Mouse (Mus musculus) liver, embryonic 14.5 days (tissue): ENCODE data around the gene Phkg2. TPM values are rescaled to one million over a fixed set of nuclear protein-coding genes. Genes with fewer than 3 reads are reported as not detected.

Experiments
- ATAC-seq: fragments of 200-750 bp; cut with Nextera tagmentation; 2 replicates; pipeline ENCODE4 v1.8.0; 2017; ENCODE audit warnings: moderate number of reproducible peaks, mild to moderate bottlenecking, moderate library complexity; ENCODE audit not compliant: insufficient read depth
- DNase-seq, 3 experiments: peaks; one replicate each; pipeline ENCODE4 v3.0.0-alpha.2; 2012 to 2013; ENCODE audit warnings: low read depth in 3 of 3, low spot score in 3 of 3
- H3K27ac ChIP-seq: fragments of 300-500 bp; sonication (generic); 2 replicates; pipeline ENCODE4 v1.5.1; 2014; ENCODE audit warnings: moderate library complexity, mild to moderate bottlenecking, control low read depth, inconsistent platforms
- H3K27me3 ChIP-seq: fragments of 300-500 bp; sonication (generic); 2 replicates; pipeline ENCODE4 v1.6.1; 2014; ENCODE audit warnings: mild to moderate bottlenecking, low read length, moderate library complexity; ENCODE audit not compliant: control insufficient read depth, insufficient read depth
- H3K36me3 ChIP-seq: fragments of 300-500 bp; sonication (generic); replicated peaks from 2 replicates; pipeline ENCODE4 v1.6.1; 2014; ENCODE audit warnings: low read depth; ENCODE audit not compliant: control insufficient read depth, insufficient read depth
- H3K4me1 ChIP-seq, 2 experiments: fragments of 200-500 bp in 1 of 2; fragments of 300-500 bp in 1 of 2; sonication (generic) in 1 of 2; replicated peaks; 2 replicates each; pipeline ENCODE4 v1.6.1; 2012 to 2014; ENCODE audit warnings: antibody characterized with exemption in 1 of 2, inconsistent platforms in 1 of 2, low read length in 1 of 2; ENCODE audit not compliant: control insufficient read depth in 2 of 2, insufficient read depth in 2 of 2
- H3K4me2 ChIP-seq: fragments of 300-500 bp; sonication (generic); 2 replicates; pipeline ENCODE4 v1.6.1; 2014; ENCODE audit warnings: low read depth, mild to moderate bottlenecking, control low read depth, moderate library complexity
- H3K4me3 ChIP-seq, 2 experiments: fragments of 200-500 bp in 1 of 2; fragments of 300-500 bp in 1 of 2; sonication (generic) in 1 of 2; 2 replicates each; pipeline ENCODE4 v1.5.1; 2012 to 2014; ENCODE audit warnings: low read depth in 2 of 2, low read length in 2 of 2, mild to moderate bottlenecking in 2 of 2, control low read depth in 1 of 2, inconsistent platforms in 1 of 2, moderate library complexity in 1 of 2; ENCODE audit not compliant: insufficient read depth in 1 of 2
- H3K9ac ChIP-seq: fragments of 300-500 bp; sonication (generic); replicated peaks from 2 replicates; pipeline ENCODE4 v1.6.1; 2014; ENCODE audit warnings: mild to moderate bottlenecking, control low read depth, moderate library complexity
- H3K9me3 ChIP-seq: fragments of 300-500 bp; sonication (generic); 2 replicates; pipeline ENCODE4 v1.6.1; 2016; ENCODE audit warnings: low read length, mixed read lengths; ENCODE audit not compliant: control insufficient read depth
- CTCF ChIP-seq: IDR thresholded peaks from 2 replicates; pipeline ENCODE4 v1.5.1; 2016; ENCODE audit warnings: antibody characterized with exemption, low read depth, control low read depth
- EP300 ChIP-seq: IDR thresholded peaks from 2 replicates; pipeline ENCODE4 v1.6.1; 2016; ENCODE audit warnings: antibody characterized with exemption, low read depth
- WGBS: fragments of 180-500 bp; shearing (Covaris S2); extraction: QIAGEN DNeasy Blood & Tissue Kit; methylation state at CpG from one replicate; pipeline ENCODE4 v1.1.7; 2014; ENCODE audit not compliant: insufficient replicate concordance; 5-methylcytosine and 5-hydroxymethylcytosine counted together
- polyA plus RNA-seq, 2 experiments: library from polyadenylated mRNA; depleted of rRNA in 1 of 2; stranded (reverse) in 1 of 2; unstranded in 1 of 2; fragments of >200 nt; fragmentation: Nextera tagmentation in 1 of 2; extraction: Ambion mirVana in 1 of 2; gene quantifications; 2 replicates each; pipeline versions ENCODE4 v1.2.1 to v1.2.3; 2012 to 2014

The Phkg2 gene
- polyA plus RNA-seq, 2 experiments: 18.5 to 27.3 TPM

DNA sequence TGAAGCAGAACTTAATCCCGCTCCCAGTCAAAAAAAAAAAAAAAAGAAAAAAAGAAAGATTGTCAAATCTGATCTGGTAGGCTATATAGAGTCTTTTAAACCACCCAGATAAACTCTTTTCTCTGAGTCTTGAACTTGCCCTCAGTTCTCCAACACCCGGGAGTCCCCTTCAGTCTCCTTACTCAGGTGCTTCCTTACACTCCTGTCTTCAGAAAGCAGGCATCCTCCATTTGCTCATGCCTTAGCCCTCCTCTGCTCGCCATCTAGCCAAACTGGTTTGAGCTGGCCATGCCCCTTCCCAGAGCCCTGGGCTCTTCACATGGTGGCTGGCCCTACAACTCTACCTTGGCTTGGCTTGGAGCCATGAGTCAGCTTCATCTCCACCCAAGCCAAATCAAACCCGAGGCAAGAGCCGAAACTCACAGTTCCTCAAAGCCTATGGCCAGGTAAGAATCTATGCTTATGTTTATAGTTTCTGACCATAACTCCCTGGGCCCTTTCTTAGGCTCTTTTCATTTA, 11.7 kb upstream of the Phkg2 start, which contains the start of gene Tmem265:
Gene Tmem265 (plus strand): TSS at position 51 of the 519 bp plus-strand sequence.
- Histone ChIP-seq H3K27ac (no peak within 1 kb of the TSS), H3K4me2 (no peak within 1 kb of the TSS), H3K4me1 (no peaks in the 10 kb centered on the region), H3K9ac (no peak within 1 kb of the TSS), H3K9me3 (no peaks in the 10 kb centered on the region), H3K27me3 (no peaks in the 10 kb centered on the region), H3K4me3 (no peak within 1 kb of the TSS), H3K36me3 (peaks cover 52% of the 10 kb centered on the region)
- 76% methylated on average over 5 of the region's 5 CpGs for WGBS
- DNase-seq: no peak
- TF ChIP-seq CTCF: no peak
- no peak for TF ChIP-seq EP300
- no peak for ATAC-seq

DNA sequence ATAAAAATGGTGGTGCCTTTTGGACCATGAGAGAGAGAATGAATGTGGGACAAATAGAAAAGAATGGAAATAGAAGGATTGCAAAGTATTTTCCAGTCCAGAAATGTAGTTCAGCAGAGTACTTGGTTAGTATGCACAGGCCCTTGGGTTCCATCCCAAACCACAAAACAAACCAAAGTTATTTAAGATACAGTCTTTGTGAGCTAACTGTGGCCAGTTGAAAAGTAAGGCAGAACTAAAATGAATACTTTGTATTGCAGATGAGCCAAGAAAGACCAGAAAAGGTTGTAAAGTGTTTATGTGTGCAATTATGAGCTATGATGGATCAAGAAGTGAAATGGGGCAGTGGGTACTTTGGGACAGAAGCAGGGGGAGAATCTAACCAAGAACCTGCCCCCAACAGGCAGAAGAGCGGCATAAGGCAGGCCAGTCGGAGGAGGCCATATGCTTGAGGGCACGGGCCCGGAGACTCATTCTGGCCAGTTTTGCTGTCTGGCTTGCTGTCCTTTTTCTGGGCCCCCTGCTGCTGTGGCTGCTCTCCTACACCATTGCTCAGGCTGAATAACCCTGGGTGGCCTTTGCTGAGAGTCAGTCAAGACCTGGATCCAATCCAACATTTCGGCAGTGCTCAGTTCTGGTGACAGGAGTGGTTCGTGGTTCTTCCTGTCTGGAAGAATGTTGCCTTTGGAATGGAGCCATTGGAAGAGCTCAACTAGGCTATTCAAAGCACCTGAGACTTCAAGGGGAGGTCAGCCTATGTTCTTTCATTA, 8.6 kb upstream of the Phkg2 start:
- TF ChIP-seq EP300 (no peak), CTCF (0 out of 2 replicates have a peak, but pooled peaks have one; percentile 14)
- 85% methylated on average over 6 of the region's 6 CpGs for WGBS
- H3K27ac ChIP-seq: no peak overlapping the region
- no peaks in the 10 kb centered on the region for H3K27me3 ChIP-seq
- peaks cover 37% of the 10 kb centered on the region for H3K36me3 ChIP-seq
- H3K4me3 ChIP-seq: no peak overlapping the region
- no peaks in the 10 kb centered on the region for H3K4me1 ChIP-seq
- H3K9me3 ChIP-seq: no peaks in the 10 kb centered on the region
- DNase-seq: no peak
- no peak overlapping the region for H3K4me2 ChIP-seq
- no peak overlapping the region for H3K9ac ChIP-seq
- no peak for ATAC-seq

DNA sequence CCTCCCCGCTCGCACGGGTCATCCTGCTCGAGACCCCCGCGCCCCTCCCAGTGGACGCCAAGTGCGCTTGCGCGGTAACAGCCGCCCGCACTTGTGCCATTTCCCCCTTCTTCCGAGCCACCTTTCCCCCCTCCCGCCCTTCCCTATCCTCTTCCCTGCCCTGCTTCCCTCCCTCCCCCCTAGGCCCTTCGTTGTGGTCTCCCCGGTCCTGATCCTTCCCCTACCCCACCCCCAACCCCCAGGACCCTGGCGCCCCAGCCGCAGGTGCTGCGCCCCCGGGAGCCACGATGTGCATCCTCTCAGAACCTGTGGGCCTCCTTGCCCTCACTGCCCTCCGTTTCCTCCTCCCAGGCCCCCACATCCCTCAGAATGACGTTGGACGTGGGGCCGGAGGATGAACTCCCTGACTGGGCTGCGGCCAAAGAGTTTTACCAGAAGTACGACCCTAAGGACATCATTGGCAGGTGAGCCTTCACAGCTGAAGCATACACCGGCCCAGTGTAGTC, 416 bp downstream of the Phkg2 start:
- WGBS: under 1% methylated on average over 21 of the region's 28 CpGs
- DNase-seq (no peak), ATAC-seq (peak; percentile 33)
- H3K27ac ChIP-seq: peak overlapping the region; percentile 55
- H3K27me3 ChIP-seq: no peaks in the 10 kb centered on the region
- peak overlapping the region; percentile 96 for H3K4me2 ChIP-seq
- peak overlapping the region; percentile 90 to 92 for H3K4me3 ChIP-seq
- H3K9ac ChIP-seq: peak overlapping the region; percentile 95
- TF ChIP-seq CTCF: no peak
- TF ChIP-seq EP300: no peak
- H3K9me3 ChIP-seq: no peaks in the 10 kb centered on the region
- peaks cover 8 to 11% of the 10 kb centered on the region in 2 experiments for H3K4me1 ChIP-seq
- H3K36me3 ChIP-seq: no peaks in the 10 kb centered on the region

DNA sequence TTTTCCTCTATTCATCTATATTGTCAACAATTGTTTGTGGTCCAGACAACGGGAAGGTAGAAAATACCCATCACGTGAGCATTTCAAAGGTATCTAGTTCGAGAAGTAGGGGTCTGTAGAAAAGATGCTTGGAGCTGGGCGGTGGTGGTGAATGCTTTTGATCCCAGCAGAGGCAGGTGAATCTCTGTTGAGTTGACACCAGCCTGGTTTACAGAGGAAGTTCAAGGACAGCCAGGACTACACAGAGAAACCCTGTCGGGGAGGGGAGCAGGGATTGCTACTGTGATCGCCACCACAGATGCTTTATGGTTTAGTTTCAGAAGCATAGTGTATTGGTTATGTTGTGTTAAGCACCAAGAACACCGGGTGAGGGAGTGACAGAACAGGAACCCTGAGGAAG, 975 bp downstream of the Phkg2 start:
- DNase-seq (no peak), ATAC-seq (no peak)
- Histone ChIP-seq H3K36me3 (peaks cover 2% of the 10 kb centered on the region; the same call in 1 of the 2 replicates), H3K4me3 (peak overlapping the region; percentile 90 to 92), H3K4me2 (peak overlapping the region; percentile 96), H3K9me3 (no peaks in the 10 kb centered on the region), H3K9ac (peak overlapping the region; percentile 95), H3K27me3 (no peaks in the 10 kb centered on the region), H3K4me1 (peaks cover 8 to 11% of the 10 kb centered on the region in 2 experiments), H3K27ac (peak overlapping the region; percentile 55; the same call in 1 of the 2 replicates)
- TF ChIP-seq EP300 (no peak), CTCF (no peak)
- 11% methylated on average over 7 of the region's 7 CpGs for WGBS

DNA sequence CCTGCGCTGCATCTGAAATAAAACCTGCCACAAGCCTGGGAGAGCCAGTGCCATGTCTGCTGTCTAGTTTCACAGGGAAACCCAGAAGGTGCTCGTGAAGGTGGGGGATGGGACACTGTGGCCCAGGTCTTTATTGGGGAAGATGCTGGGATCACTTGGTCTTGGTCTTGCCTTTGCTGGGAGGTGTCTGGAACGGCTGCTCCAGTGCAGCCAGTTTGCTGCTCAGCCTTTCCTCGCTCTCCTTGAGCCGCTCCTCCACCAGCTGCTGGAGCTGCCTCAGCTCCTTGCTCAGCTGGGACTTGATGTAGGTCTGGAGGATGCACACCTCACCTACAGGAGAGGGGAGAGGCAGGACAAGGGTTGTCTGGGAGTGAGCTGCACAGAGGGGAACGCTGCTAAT, 10.1 kb downstream of the Phkg2 start:
- H3K9me3 ChIP-seq: no peaks in the 10 kb centered on the region
- WGBS: 78% methylated on average over 6 of the region's 6 CpGs
- ATAC-seq: no peak
- H3K9ac ChIP-seq: no peak overlapping the region
- peaks cover 19 to 22% of the 10 kb centered on the region in 2 experiments for H3K4me1 ChIP-seq
- no peak overlapping the region for H3K4me2 ChIP-seq
- H3K27ac ChIP-seq: no peak overlapping the region
- no peak for DNase-seq
- no peaks in the 10 kb centered on the region for H3K27me3 ChIP-seq
- no peak for TF ChIP-seq EP300
- TF ChIP-seq CTCF: no peak
- no peak overlapping the region for H3K4me3 ChIP-seq
- H3K36me3 ChIP-seq: peaks cover 33% of the 10 kb centered on the region
